Mouse (Mus musculus): ENCODE measurements at regions not wholly inside any gene's neighbourhood (a gene's known extent, or its start where the extent isn't known, plus 50 kb on each side); places are given as distances from the start of the nearest gene placed in this dataset.

GRCm38 (mm10) chr13:110574764-110575471 lies 180.1 kb downstream of the Plk2 start:
- TF ChIP-seq SIN3A (IDR thresholded peaks at IDR 0.05; ENCODE audit: low read length): no peak
- TF ChIP-seq POLR2A (IDR thresholded peaks at IDR 0.05; ENCODE audit: control insufficient read depth in 1 of 2, insufficient read depth in 1 of 2, low read depth in 1 of 2, low read length in 2 of 2, poor library complexity in 1 of 2): no peak
- TF ChIP-seq NRF1 (IDR thresholded peaks at IDR 0.05; ENCODE audit: insufficient read depth, low read depth, low read length, poor library complexity, severe bottlenecking): no peak
- TF ChIP-seq CTCF (IDR thresholded peaks at IDR 0.05 in 2 of 3, conservative IDR thresholded peaks at IDR 0.05 in 1 of 3; ENCODE audit: control insufficient read depth in 1 of 3, insufficient read depth in 1 of 3, low read depth in 2 of 3, low read length in 3 of 3, poor library complexity in 1 of 3, severe bottlenecking in 1 of 3): no peak
- TF ChIP-seq ZKSCAN1 (IDR thresholded peaks at IDR 0.05; ENCODE audit: low read depth, low read length): no peak
- TF ChIP-seq MYC (IDR thresholded peaks at IDR 0.05; ENCODE audit: low read depth, low read length): no peak
- no peak for TF ChIP-seq CHD1 (IDR thresholded peaks at IDR 0.05; ENCODE audit: low read depth, low read length)
- no peak for TF ChIP-seq MAX (IDR thresholded peaks at IDR 0.05; ENCODE audit: low read length)
- no peak for TF ChIP-seq SMC3 (IDR thresholded peaks at IDR 0.05; ENCODE audit: low read depth, low read length)
- TF ChIP-seq ZNF384 (IDR thresholded peaks at IDR 0.05; ENCODE audit: low read depth, low read length): no peak
- no peak for TF ChIP-seq POLR2AphosphoS5 (IDR thresholded peaks at IDR 0.05; ENCODE audit: borderline replicate concordance, low read depth, low read length)
- TF ChIP-seq MAFK (IDR thresholded peaks at IDR 0.05; ENCODE audit: borderline replicate concordance, low read depth, low read length): no peak
